Mouse (Mus musculus) forebrain, embryonic 15.5 days (tissue): ENCODE data around the gene Inhbb. TPM values are rescaled to one million over a fixed set of nuclear protein-coding genes. Genes with fewer than 3 reads are reported as not detected.

ENCODE experiments used
- ATAC-seq: fragments of 200-750 bp; cut with Nextera tagmentation; replicated peaks from 2 replicates; pipeline ENCODE4 v1.8.0; 2017; ENCODE audit warnings: mild to moderate bottlenecking, moderate TSS enrichment, moderate library complexity
- H3K27ac ChIP-seq: fragments of 300-500 bp; sonication (generic); replicated peaks from 2 replicates; pipeline ENCODE4 v1.5.1; 2015; ENCODE audit warnings: mild to moderate bottlenecking, inconsistent platforms
- H3K27me3 ChIP-seq: fragments of 300-500 bp; sonication (generic); 2 replicates; pipeline ENCODE4 v1.6.1; 2015; ENCODE audit warnings: inconsistent platforms
- H3K36me3 ChIP-seq: fragments of 300-500 bp; sonication (generic); 2 replicates; pipeline ENCODE4 v1.6.1; 2015; ENCODE audit warnings: mild to moderate bottlenecking, inconsistent platforms
- H3K4me1 ChIP-seq: fragments of 300-500 bp; sonication (generic); 2 replicates; pipeline ENCODE4 v1.6.1; 2015; ENCODE audit warnings: inconsistent platforms
- H3K4me2 ChIP-seq: fragments of 300-500 bp; sonication (generic); replicated peaks from 2 replicates; pipeline ENCODE4 v1.6.1; 2015; ENCODE audit warnings: mild to moderate bottlenecking, inconsistent platforms
- H3K4me3 ChIP-seq: fragments of 300-500 bp; sonication (generic); 2 replicates; pipeline ENCODE4 v1.5.1; 2015; ENCODE audit warnings: mild to moderate bottlenecking, inconsistent platforms
- H3K9ac ChIP-seq: fragments of 300-500 bp; sonication (generic); replicated peaks from 2 replicates; pipeline ENCODE4 v1.6.1; 2015; ENCODE audit warnings: mild to moderate bottlenecking, inconsistent platforms
- H3K9me3 ChIP-seq: fragments of 300-500 bp; sonication (generic); 2 replicates; pipeline ENCODE4 v1.6.1; 2016; ENCODE audit warnings: inconsistent platforms
- WGBS: fragments of 180-500 bp; shearing (Covaris S2); methylation state at CpG from one replicate; pipeline ENCODE4 v1.1.7; 2015; ENCODE audit warnings: mixed read lengths; 5-methylcytosine and 5-hydroxymethylcytosine counted together
- polyA plus RNA-seq: library from polyadenylated mRNA; unstranded; fragments of >200 nt; fragmentation: Nextera tagmentation; extraction: Ambion mirVana; gene quantifications from 2 replicates; pipeline ENCODE4 v1.2.1, GENCODE M21; 2015

Inhbb gene
- polyA plus RNA-seq, 1 experiment from 2014 or later: 6.6 TPM

GRCm38 (mm10) chr1:119417991-119418390, 4.1 kb downstream of the Inhbb start:
- H3K36me3 ChIP-seq: no peaks in the 10 kb centered on the region
- no peak overlapping the region for H3K9ac ChIP-seq
- ATAC-seq: no peak
- no peak overlapping the region for H3K4me3 ChIP-seq
- peak overlapping the region; percentile 88; the same call in 1 of the 2 replicates for H3K4me2 ChIP-seq
- 74% methylated on average over 8 of the region's 8 CpGs for WGBS
- peaks cover 54% of the 10 kb centered on the region for H3K4me1 ChIP-seq
- H3K27me3 ChIP-seq: 0 out of 2 replicates have a peak, but pooled peaks cover 7% of the 10 kb centered on the region
- H3K27ac ChIP-seq: no peak overlapping the region
- H3K9me3 ChIP-seq: no peaks in the 10 kb centered on the region

DNA sequence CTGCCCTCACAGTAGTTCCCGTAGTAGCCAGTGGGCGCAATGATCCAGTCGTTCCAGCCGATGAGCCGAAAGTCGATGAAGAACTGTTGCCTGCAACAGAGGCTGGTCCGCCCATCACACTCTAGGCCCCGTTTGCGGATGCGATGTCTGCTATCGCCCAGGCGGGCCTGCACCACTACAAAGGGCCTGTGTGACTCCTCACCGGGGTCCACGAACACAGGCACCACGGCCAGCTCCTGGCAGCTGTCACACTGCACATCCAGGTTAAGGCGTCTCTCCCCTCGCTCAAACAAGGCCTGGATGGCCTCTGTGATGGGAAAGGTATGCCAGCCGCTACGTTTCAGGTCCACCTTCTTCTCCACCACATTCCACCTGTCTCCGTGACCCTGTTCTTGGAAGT, 4.5 kb downstream of the Inhbb start:
- 84% methylated on average over 20 of the region's 20 CpGs for WGBS
- no peak for ATAC-seq

GRCm38 (mm10) chr1:119416610-119417009, 5.4 kb downstream of the Inhbb start:
- Histone ChIP-seq H3K9ac (no peak overlapping the region), H3K4me2 (no peak overlapping the region), H3K4me1 (peaks cover 47% of the 10 kb centered on the region), H3K27ac (no peak overlapping the region), H3K27me3 (0 out of 2 replicates have a peak, but pooled peaks cover 7% of the 10 kb centered on the region), H3K36me3 (no peaks in the 10 kb centered on the region), H3K9me3 (no peaks in the 10 kb centered on the region), H3K4me3 (no peak overlapping the region)
- ATAC-seq: no peak
- WGBS: 76% methylated on average over 8 of the region's 8 CpGs

More for the DNA sequence above, 4.5 kb downstream of the Inhbb start:
- Histone ChIP-seq H3K4me2 (0 out of 2 replicates have a peak overlapping the region, but pooled peaks have one; percentile 88), H3K27me3 (0 out of 2 replicates have a peak, but pooled peaks cover 7% of the 10 kb centered on the region), H3K9ac (no peak overlapping the region), H3K9me3 (no peaks in the 10 kb centered on the region), H3K4me3 (no peak overlapping the region), H3K36me3 (no peaks in the 10 kb centered on the region), H3K27ac (no peak overlapping the region), H3K4me1 (peaks cover 51% of the 10 kb centered on the region)

DNA sequence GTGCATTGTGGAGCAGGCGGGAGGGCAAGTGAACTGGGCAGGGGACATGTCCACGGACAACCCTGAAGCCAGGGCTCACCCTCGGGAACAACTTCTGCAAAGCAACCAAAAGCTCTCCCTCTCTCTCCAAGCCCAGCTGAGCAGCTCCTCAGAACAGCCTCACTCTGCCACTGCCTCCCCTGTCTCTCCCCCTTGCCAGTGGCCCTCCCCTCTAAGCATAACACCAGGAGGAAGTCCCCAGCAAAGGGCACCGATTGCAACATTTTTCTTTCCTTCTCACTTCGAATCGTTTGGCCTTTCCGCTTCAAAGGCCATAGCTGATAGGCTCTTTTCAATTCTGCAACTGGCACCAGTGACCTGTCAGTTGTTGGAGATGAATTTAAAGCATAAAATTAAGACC, 5.9 kb downstream of the Inhbb start:
- peaks cover 47% of the 10 kb centered on the region for H3K4me1 ChIP-seq
- no peak overlapping the region for H3K4me2 ChIP-seq
- ATAC-seq: no peak
- H3K36me3 ChIP-seq: no peaks in the 10 kb centered on the region
- no peaks in the 10 kb centered on the region for H3K9me3 ChIP-seq
- H3K27me3 ChIP-seq: 0 out of 2 replicates have a peak, but pooled peaks cover 7% of the 10 kb centered on the region
- H3K4me3 ChIP-seq: no peak overlapping the region
- no peak overlapping the region for H3K27ac ChIP-seq
- H3K9ac ChIP-seq: no peak overlapping the region
- 65% methylated on average over 7 of the region's 7 CpGs for WGBS

DNA sequence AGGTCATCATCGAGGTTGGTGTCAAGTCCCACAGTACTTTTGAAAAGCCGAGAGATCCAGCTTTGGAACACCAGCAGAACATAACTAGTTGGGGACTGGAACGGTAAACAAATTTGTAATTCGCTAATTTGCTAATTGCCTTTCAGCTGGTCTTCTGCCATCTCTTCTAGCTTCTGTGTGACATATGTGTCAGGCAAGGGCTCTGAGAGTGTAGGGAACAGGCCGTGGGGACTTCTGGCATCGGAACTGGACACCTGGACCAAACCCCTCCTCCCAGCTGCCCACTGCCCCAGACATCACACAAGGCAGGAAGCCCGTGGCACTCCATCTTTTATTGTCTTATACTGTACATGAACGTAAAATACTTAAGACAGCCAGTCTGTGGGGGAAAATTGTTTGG, 6.9 kb downstream of the Inhbb start:
- H3K9ac ChIP-seq: no peak overlapping the region
- H3K36me3 ChIP-seq: no peaks in the 10 kb centered on the region
- H3K9me3 ChIP-seq: no peaks in the 10 kb centered on the region
- 0 out of 2 replicates have a peak, but pooled peaks cover 7% of the 10 kb centered on the region for H3K27me3 ChIP-seq
- peaks cover 42% of the 10 kb centered on the region for H3K4me1 ChIP-seq
- ATAC-seq: no peak
- H3K4me2 ChIP-seq: no peak overlapping the region
- no peak overlapping the region for H3K4me3 ChIP-seq
- H3K27ac ChIP-seq: 0 out of 2 replicates have a peak overlapping the region, but pooled peaks have one; percentile 25
- WGBS: 60% methylated on average over 8 of the region's 8 CpGs

DNA sequence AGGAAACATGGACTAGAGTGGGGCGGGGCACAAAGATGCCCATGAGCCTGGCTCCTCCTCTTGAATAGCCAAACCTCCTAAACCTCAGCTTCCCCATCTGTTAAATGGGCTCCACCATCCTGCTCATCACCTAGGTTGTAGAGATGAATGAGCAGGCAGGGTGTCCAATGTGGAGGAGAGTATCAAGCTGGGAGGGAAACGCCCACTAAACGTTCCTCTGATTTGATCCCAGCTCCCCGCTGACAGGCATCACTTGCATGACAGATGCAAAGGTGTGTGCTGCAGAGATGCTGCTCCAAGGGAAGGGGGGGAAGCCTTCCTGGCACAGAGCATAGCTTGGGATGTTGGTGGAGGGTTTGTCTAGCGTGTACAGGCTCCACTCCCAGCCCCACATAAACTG, 11.4 kb downstream of the Inhbb start:
- Histone ChIP-seq H3K4me1 (peaks cover 13% of the 10 kb centered on the region), H3K9ac (no peak overlapping the region), H3K9me3 (no peaks in the 10 kb centered on the region), H3K36me3 (no peaks in the 10 kb centered on the region), H3K27ac (no peak overlapping the region), H3K27me3 (no peaks in the 10 kb centered on the region), H3K4me3 (no peak overlapping the region), H3K4me2 (no peak overlapping the region)
- 74% methylated on average over 5 of the region's 5 CpGs for WGBS
- no peak for ATAC-seq

DNA sequence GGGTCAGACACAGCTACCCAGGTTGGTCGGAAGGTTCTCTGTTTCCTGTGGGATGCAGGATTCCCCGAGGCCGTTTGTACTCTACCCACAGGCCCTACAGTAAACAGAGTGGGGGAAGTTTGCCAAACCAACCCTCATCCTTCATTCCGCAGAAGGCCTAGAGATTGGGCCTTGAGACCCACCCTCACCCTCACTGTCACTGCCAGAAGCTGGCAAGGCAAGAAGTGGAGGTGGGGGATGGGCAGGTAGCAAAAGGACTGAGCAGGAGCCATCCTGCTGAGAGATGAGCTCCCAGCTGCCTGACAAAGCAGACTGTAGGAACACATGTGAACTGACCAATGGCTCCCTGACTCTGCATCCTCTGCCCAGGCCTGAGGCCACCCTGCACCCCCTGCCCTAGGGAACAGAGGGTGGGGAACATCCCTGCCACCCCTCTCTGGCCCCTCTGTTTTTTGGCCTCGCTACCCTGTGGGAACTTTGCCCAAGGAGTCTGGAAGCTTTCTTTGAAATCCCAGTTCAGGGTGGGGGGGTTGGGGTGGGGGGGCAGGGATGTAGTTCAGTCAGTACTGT, 12.4 kb downstream of the Inhbb start:
- Histone ChIP-seq H3K4me2 (no peak overlapping the region), H3K9me3 (no peaks in the 10 kb centered on the region), H3K27ac (no peak overlapping the region), H3K36me3 (no peaks in the 10 kb centered on the region), H3K4me1 (peaks cover 10% of the 10 kb centered on the region), H3K9ac (no peak overlapping the region), H3K4me3 (no peak overlapping the region), H3K27me3 (no peaks in the 10 kb centered on the region)
- ATAC-seq: no peak; the same call in 1 of the 2 replicates
- WGBS: 46% methylated on average over 5 of the region's 5 CpGs

DNA sequence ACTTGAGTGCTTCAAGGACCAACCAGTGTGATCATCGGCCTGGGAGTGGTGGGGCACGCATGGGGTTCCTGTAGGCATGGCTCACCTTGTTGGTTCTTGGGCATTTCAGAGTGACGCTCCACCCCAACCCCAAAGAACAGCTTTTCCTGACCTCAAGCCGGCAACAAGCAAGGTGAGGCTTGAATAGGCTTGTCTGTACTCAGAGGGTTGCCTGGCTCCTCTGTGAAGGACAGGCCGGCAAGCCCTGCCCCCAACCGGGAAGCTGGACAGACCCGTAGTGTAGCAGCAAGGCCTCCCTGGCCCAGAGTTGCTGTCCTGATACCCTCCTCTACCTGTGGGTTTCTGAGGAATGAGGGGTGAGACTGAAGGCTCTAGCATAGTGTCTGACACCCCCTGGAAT, 12.9 kb downstream of the Inhbb start:
- Histone ChIP-seq H3K9ac (no peak overlapping the region), H3K9me3 (no peaks in the 10 kb centered on the region), H3K4me2 (no peak overlapping the region), H3K4me1 (peaks cover 10% of the 10 kb centered on the region), H3K27ac (no peak overlapping the region), H3K36me3 (no peaks in the 10 kb centered on the region), H3K4me3 (no peak overlapping the region), H3K27me3 (no peaks in the 10 kb centered on the region)
- WGBS: 70% methylated on average over 7 of the region's 7 CpGs
- ATAC-seq: no peak

- Histone ChIP-seq H3K4me2 (no peak overlapping the region), H3K36me3 (no peaks in the 10 kb centered on the region), H3K4me3 (no peak overlapping the region), H3K9ac (no peak overlapping the region), H3K27me3 (no peaks in the 10 kb centered on the region), H3K4me1 (peaks cover 10% of the 10 kb centered on the region), H3K27ac (peak overlapping the region; percentile 21; the same call in 1 of the 2 replicates), H3K9me3 (no peaks in the 10 kb centered on the region)
- 10% methylated on average over 6 of the region's 6 CpGs for WGBS
- peak; percentile 33 for ATAC-seq
Observed at GRCm38 (mm10) chr1:119407691-119408315, 14.2 kb downstream of the Inhbb start.

DNA sequence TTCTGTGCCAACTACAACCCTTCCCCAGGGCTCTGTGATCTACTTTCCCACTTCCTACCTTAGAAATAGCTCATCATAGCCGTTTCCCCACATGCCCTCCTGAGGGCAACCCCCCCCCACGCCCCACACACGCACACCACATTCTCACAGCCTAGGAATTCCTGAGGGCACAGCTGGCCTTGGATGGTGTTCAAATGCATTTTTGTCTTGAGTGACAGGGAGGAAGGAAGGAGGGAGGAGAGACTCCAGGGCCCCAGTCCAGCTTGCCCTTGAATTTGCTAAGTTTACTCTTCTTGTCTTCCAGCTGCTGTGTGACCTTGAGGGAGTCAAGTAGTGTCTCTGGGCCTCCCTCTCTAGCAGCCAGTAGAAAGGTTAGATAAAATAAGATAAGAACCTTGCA, 17.2 kb downstream of the Inhbb start:
- H3K4me1 ChIP-seq: peaks cover 6% of the 10 kb centered on the region
- H3K36me3 ChIP-seq: no peaks in the 10 kb centered on the region
- no peak overlapping the region for H3K27ac ChIP-seq
- WGBS: 23% methylated on average over 3 of the region's 3 CpGs
- H3K27me3 ChIP-seq: no peaks in the 10 kb centered on the region
- H3K9me3 ChIP-seq: no peaks in the 10 kb centered on the region
- H3K9ac ChIP-seq: no peak overlapping the region
- no peak overlapping the region for H3K4me2 ChIP-seq
- H3K4me3 ChIP-seq: no peak overlapping the region
- ATAC-seq: no peak

DNA sequence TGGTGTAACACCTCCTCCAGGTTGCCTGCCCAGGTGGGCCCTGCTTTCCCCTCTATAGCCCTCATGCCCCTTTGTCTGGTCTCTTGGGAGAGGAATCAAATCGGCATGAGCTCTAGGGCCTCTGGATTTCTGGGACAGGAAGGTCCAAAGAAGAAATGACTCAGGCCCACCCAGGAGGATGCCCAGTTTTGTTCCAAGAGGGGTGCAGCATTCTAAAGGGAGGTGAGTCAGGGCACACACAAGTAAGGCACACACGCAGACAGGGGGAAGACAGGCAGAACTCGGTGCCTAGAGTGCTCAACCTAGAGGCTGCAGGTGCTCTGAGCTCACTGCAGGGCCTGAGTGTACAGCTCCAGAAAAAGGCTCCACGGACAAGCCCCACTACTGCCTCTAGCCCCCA, 17.7 kb downstream of the Inhbb start:
- peaks cover 3% of the 10 kb centered on the region; the same call in 1 of the 2 replicates for H3K4me1 ChIP-seq
- no peaks in the 10 kb centered on the region for H3K27me3 ChIP-seq
- no peak overlapping the region for H3K27ac ChIP-seq
- no peak for ATAC-seq
- no peak overlapping the region for H3K4me2 ChIP-seq
- no peak overlapping the region for H3K4me3 ChIP-seq
- H3K9ac ChIP-seq: no peak overlapping the region
- H3K36me3 ChIP-seq: no peaks in the 10 kb centered on the region
- no peaks in the 10 kb centered on the region for H3K9me3 ChIP-seq
- 78% methylated on average over 4 of the region's 4 CpGs for WGBS

- no peak overlapping the region for H3K4me2 ChIP-seq
- no peaks in the 10 kb centered on the region for H3K4me1 ChIP-seq
- no peak overlapping the region for H3K9ac ChIP-seq
- H3K36me3 ChIP-seq: no peaks in the 10 kb centered on the region
- WGBS: 57% methylated on average over 4 of the region's 4 CpGs
- no peaks in the 10 kb centered on the region for H3K9me3 ChIP-seq
- H3K27ac ChIP-seq: no peak overlapping the region
- H3K4me3 ChIP-seq: no peak overlapping the region
- 0 out of 2 replicates have a peak, but pooled peaks have one; percentile 50 for ATAC-seq
- no peaks in the 10 kb centered on the region for H3K27me3 ChIP-seq
Observed at GRCm38 (mm10) chr1:119401249-119401648, 20.8 kb downstream of the Inhbb start.
